Mouse (Mus musculus) CH12F3 (cell line): ENCODE results near the gene Mrpl22.

Experiments
- in situ Hi-C: fragments of 300-500 bp; cut with MboI; formaldehyde crosslinking; loops from 2 replicates; pipeline ENCODE4 v1.14.3; 2020; ENCODE audit warnings: low sequenced_read_pairs

Gene Mrpl22

DNA sequence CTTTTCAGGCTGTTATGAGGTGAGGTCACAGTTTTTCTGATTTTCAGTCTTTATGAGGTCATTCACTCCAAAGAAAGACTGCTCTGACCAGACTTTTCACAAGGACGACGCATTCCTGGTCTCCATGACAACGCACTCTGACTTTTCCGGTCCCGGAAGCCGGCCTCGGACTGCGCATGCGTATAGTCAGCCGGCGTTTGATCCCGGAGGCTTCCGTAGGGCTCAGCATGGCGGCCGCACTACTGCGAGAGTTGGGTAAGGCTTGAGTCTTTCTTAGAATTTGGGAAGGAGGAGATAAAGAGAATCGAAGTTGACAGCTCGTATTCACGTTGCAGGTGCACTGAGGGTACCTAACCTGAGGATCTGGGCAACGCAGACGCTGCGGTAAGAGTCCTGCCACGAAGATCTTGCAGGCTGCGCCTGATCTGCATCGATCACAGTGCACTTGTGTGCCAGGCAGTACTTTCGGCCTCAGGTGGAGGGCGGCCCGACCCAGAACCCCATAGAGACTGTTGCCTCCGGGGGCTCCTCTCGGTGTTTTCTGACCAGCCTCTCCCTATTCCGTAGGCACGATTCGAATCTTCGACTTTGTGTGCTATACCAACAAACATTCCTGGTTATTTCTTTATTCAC, at the start of gene Mrpl22:
Gene Mrpl22, plus strand, starts transcription at position 203 of the 633 bp plus-strand sequence.
- in situ Hi-C loops, result no loop called here

DNA sequence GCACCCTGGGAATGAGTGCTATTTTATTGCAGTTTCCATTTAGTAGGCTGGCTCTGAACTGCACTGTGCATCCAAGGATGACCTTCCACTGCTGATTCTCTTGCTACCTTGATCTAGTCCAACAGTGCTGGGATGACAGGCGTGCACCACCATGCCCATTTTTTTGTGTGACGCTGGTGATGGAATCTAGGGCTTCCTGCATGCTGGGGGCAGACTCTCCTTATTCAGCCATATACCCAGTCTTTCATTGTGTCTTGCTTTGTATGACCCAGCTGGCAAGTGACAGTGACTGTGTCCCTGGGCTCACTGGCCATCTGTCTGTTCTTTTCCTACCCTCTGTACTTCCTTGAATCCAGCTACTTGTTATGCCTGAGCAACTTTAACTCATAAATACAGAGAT, 47.8 kb upstream of the Mrpl22 start:
- in situ Hi-C loops, result no loop called here

DNA sequence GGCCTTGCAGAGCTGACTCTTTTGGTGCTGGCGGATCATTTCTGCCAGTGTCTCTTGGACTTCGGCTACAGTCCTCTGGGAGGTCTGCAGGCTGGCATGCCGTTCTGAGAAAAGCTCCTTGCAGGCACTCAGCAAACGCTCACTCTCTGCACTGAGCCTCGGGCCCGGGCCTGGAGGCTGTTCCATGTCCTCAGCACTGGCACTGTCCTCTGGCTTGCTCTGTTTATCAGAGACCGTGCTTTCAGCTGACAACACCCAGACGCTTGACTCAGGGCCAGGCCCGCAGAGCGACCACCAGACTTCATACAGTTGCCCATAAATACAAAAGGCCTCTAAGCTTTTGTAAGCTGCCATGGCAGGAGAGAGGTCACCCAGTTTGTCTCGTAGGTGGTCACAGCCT, 46.4 kb upstream of the Mrpl22 start:
- in situ Hi-C loops, result no loop called here

GRCm38 (mm10) chr11:58126397-58127160, 44.9 kb upstream of the Mrpl22 start:
- in situ Hi-C loops, result no loop called here

DNA sequence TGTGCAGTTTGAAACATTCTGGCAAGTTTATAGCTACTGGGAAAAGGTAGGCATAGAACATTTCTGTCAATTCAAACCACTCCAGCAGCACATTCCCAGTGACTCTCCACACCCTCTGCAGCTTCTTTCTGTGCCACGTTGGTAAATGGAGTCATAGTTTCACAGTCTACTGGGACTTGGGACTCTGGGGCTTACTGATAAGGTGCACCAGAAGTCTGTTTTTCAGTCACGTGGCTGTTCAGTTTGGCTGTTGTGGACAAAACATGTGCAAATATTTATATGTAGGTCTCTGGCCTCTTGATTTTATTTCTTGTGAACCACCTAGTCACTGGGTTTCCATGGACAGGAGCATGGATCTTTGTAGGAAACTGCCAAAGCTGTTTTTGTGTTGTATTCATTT, 43.9 kb upstream of the Mrpl22 start:
- in situ Hi-C loops, result no loop called here

DNA sequence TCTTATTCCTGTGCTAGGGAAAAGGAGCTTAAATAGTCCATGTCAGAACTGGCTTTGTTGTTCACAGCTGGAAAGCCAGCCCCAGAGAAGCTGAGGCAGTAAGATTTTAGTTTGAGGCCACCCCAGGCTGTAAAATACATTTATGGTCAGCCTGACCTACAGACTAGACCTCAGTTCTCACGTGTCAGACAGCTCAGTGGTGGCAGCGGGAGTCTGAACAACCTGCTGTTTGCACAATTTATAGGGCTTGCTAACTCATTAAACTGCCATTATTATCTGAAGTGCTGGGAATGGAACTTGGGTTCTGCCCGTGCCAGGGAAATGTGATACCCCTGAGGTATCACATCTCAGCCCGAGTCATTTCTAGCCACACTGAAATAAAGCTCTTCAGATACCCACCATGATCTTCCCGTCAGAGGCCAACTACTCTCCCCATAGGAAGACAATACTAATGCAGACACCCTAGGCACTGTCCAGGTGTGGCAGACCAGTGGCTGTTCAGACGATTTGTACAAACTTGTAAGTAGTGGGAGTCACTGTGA, 42.1 kb upstream of the Mrpl22 start:
- in situ Hi-C loops, result no loop called here

- in situ Hi-C loops, result no loop called here
Measured at GRCm38 (mm10) chr11:58132026-58132425, 39.4 kb upstream of the Mrpl22 start.

DNA sequence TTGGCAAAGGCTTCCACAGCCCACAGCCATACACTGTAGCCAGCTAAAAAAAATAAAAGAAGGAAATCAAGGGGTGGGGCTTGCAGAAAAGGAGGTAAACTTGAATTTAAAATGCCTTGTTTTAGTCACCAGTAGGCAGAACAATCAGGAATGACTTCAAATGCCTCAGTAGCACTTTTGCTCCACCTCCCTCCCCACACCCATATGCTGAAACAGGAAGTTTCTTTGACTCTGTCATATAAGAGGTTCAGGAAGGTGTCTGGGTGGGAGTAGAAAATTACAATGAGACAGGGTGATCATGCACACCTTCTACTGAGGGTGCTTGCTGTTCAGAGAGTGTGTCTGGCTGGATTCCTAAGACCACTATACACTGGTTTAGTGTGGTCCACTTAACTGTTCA, 36.6 kb upstream of the Mrpl22 start:
- in situ Hi-C loops, result no loop called here

DNA sequence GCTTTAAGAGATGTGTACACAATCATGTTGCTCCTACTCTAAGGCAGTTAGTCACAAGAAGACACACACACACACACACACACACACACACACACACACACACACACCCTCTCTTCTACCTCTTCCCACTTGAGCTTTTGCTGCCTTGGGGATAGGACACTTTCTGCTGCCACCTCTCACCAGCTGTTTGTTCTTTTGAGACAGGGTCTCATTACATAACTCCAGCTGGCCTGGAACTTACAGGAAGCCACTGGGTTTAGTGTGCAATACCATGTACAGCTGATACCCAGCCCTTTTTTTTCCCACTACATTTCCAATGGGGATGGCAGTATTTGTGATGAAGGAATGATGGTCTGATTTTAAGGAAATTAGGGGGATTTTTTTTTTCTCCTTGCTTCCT, 36.2 kb upstream of the Mrpl22 start:
- in situ Hi-C loops, result no loop called here

- in situ Hi-C loops, result no loop called here
Measured at GRCm38 (mm10) chr11:58136677-58137076, 34.8 kb upstream of the Mrpl22 start.

DNA sequence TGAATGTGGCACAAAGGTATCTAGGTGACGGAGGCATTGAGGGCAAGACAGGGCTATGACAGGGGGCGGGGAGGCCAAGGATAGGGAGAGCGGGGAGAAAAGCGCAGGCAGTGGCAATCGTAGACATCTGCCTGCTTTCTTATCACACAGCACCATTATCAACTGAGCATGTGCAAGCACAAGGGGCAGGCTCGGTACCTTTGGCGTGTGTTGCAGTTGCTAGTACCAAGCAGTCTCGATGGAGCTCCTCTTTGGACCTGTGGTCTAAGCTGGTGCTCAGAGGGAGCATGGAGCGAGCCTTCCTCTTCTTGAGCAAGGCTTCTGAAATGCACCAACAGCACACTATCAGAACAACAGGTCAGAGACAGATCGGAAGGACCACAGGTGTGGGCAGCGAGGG, 32.6 kb upstream of the Mrpl22 start:
- in situ Hi-C loops, result no loop called here

DNA sequence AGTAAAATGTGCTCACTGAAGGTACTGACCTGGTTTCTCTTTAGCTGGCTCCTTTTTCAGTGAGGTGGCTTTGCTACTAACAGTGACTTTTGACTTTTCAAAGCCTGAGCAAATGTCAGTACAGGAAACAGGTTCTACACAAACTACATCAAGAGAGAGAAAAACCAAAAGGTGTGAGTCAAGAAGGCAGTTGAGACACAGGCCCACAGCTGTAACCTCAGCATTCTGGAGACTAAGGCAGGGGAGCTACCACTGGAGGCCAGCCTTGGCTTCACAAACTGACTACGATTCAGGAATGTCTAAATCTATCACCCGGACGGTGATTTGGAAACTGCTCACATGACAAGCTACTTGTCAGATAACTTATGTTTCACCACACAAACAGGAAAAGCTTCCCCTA, 32.0 kb upstream of the Mrpl22 start:
- in situ Hi-C loops, result no loop called here

- in situ Hi-C loops, result no loop called here
Measured at GRCm38 (mm10) chr11:58143704-58144426, 27.6 kb upstream of the Mrpl22 start.

- in situ Hi-C loops, result no loop called here
Measured at GRCm38 (mm10) chr11:58146241-58146640, 25.2 kb upstream of the Mrpl22 start.

GRCm38 (mm10) chr11:58155458-58155857, 16.0 kb upstream of the Mrpl22 start:
- in situ Hi-C loops, result no loop called here

- in situ Hi-C loops, result no loop called here
Measured at GRCm38 (mm10) chr11:58156871-58157270, 14.6 kb upstream of the Mrpl22 start.

- in situ Hi-C loops, result no loop called here
Measured at GRCm38 (mm10) chr11:58165072-58165471, 6.4 kb upstream of the Mrpl22 start.

DNA sequence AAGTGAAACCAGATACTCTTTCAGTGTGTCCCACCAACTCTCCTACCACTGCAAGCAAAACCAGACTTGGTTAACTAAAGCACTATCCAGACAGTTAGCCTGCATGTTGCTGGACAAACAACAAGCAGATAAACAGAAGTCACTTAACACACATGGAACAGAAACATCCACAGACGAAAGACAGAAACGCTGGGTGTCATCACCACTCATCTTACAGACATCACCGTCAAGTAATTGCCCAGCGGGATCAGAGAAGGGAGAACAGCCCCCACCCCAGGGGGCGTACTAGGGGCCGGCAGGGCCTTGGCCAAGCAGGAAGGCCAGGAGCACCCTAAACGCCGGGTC, 3.7 kb upstream of the Mrpl22 start:
- in situ Hi-C loops, result no loop called here

- in situ Hi-C loops, result no loop called here
Measured at GRCm38 (mm10) chr11:58168167-58168915, 3.1 kb upstream of the Mrpl22 start, which contains the start of gene Gemin5. Gene Gemin5 (minus strand): TSS chr11:58168539.

- in situ Hi-C loops, result no loop called here
Measured at GRCm38 (mm10) chr11:58169666-58170065, 1.8 kb upstream of the Mrpl22 start.

- in situ Hi-C loops, result no loop called here
Measured at GRCm38 (mm10) chr11:58179563-58179962, 8.1 kb downstream of the Mrpl22 start.
